Mouse (Mus musculus): Measurements from ENCODE around the gene Gm49340.

GRCm38 (mm10) chr11:73289621-73290020, 39.9 kb upstream of the Gm49340 start:
- TF ChIP-seq CTCF (IDR thresholded peaks at IDR 0.05; ENCODE audit: low read depth): no peak
- no peak for TF ChIP-seq EP300 (IDR thresholded peaks at IDR 0.05; ENCODE audit: low read depth)

All from liver, postnatal 0 days (tissue).